Mouse (Mus musculus): ENCODE data around the gene Ptprj.

The Ptprj gene

GRCm38 (mm10) chr2:90580236-90581005 lies at the start of gene Ptprj:
TSS of gene Ptprj (minus strand) at chr2:90580647.
- DNase-seq (ENCODE audit: low spot score in 2 of 2): peak; percentile 71 to 81

- no peak for DNase-seq (ENCODE audit: low spot score in 2 of 2)
These were observed 49.1 kb upstream of the Ptprj start for GRCm38 (mm10) chr2:90629552-90629951.

- DNase-seq (ENCODE audit: low spot score in 2 of 2): no peak
These were observed 47.8 kb upstream of the Ptprj start for GRCm38 (mm10) chr2:90628261-90628660.

- peak in 1 of 2 experiments; percentile 68 for DNase-seq (ENCODE audit: low spot score in 2 of 2)
These were observed 44.5 kb upstream of the Ptprj start for GRCm38 (mm10) chr2:90624920-90625319.

- no peak for DNase-seq (ENCODE audit: low spot score in 2 of 2)
These were observed 43.9 kb upstream of the Ptprj start for GRCm38 (mm10) chr2:90624339-90624738.

- no peak for DNase-seq (ENCODE audit: low spot score in 2 of 2)
These were observed 40.4 kb upstream of the Ptprj start for GRCm38 (mm10) chr2:90620815-90621214.

GRCm38 (mm10) chr2:90619648-90620047 lies 39.2 kb upstream of the Ptprj start:
- DNase-seq (ENCODE audit: low spot score in 2 of 2): no peak

- no peak for DNase-seq (ENCODE audit: low spot score in 2 of 2)
These were observed 34.3 kb upstream of the Ptprj start for GRCm38 (mm10) chr2:90614651-90615171.

- DNase-seq (ENCODE audit: low spot score in 2 of 2): no peak
These were observed 33.1 kb upstream of the Ptprj start for GRCm38 (mm10) chr2:90613591-90613990.

GRCm38 (mm10) chr2:90613006-90613405 lies 32.6 kb upstream of the Ptprj start:
- peak; percentile 20 to 41 for DNase-seq (ENCODE audit: low spot score in 2 of 2)

- DNase-seq (ENCODE audit: low spot score in 2 of 2): peak; percentile 83 to 86
These were observed 31.6 kb upstream of the Ptprj start for GRCm38 (mm10) chr2:90611959-90612571.

GRCm38 (mm10) chr2:90601056-90601455 lies 20.6 kb upstream of the Ptprj start:
- no peak for DNase-seq (ENCODE audit: low spot score in 2 of 2)

- no peak for DNase-seq (ENCODE audit: low spot score in 2 of 2)
These were observed 7.7 kb upstream of the Ptprj start for GRCm38 (mm10) chr2:90588141-90588540.

- no peak for DNase-seq (ENCODE audit: low spot score in 2 of 2)
These were observed 4.1 kb upstream of the Ptprj start for GRCm38 (mm10) chr2:90584506-90584905.

GRCm38 (mm10) chr2:90583628-90584131 lies 3.2 kb upstream of the Ptprj start:
- peak in 1 of 2 experiments; percentile 29 for DNase-seq (ENCODE audit: low spot score in 2 of 2)

- no peak for DNase-seq (ENCODE audit: low spot score in 2 of 2)
These were observed 2.4 kb upstream of the Ptprj start for GRCm38 (mm10) chr2:90582814-90583213.

GRCm38 (mm10) chr2:90582311-90582710 lies 1.9 kb upstream of the Ptprj start:
- DNase-seq (ENCODE audit: low spot score in 2 of 2): no peak

- DNase-seq (ENCODE audit: low spot score in 2 of 2): no peak
These were observed 1.3 kb upstream of the Ptprj start for GRCm38 (mm10) chr2:90581796-90582125.

- DNase-seq (ENCODE audit: low spot score in 2 of 2): no peak
These were observed 754 bp upstream of the Ptprj start for GRCm38 (mm10) chr2:90581006-90581795.

- DNase-seq (ENCODE audit: low spot score in 2 of 2): peak; percentile 41 to 44
These were observed 665 bp downstream of the Ptprj start for GRCm38 (mm10) chr2:90579728-90580235.

- DNase-seq (ENCODE audit: low spot score in 2 of 2): peak; percentile 42 to 47
These were observed 1.3 kb downstream of the Ptprj start for GRCm38 (mm10) chr2:90579038-90579727.
